Mouse (Mus musculus) ovary, postnatal 14 days (tissue): ENCODE measurements around the gene Hnrnpc.
A peak's percentile ranks its signal among the peaks of the same experiment; 100 is the strongest.

Experiments
- DNase-seq: peaks from one replicate; pipeline ENCODE4 v3.0.0; 2022; ENCODE audit warnings: low spot score

Gene Hnrnpc

GRCm38 (mm10) chr14:52103856-52104676 lies at the start of gene Hnrnpc:
Hnrnpc (minus strand) TSS chr14:52104028.
- peak; percentile 100 for DNase-seq

- no peak for DNase-seq
Observed at GRCm38 (mm10) chr14:52152613-52153012, 48.8 kb upstream of the Hnrnpc start.

- no peak for DNase-seq
Observed at GRCm38 (mm10) chr14:52152179-52152578, 48.4 kb upstream of the Hnrnpc start.

- DNase-seq, result no peak
Observed at GRCm38 (mm10) chr14:52149888-52150287, 46.1 kb upstream of the Hnrnpc start.

- DNase-seq, result no peak
Observed at GRCm38 (mm10) chr14:52146540-52146939, 42.7 kb upstream of the Hnrnpc start.

GRCm38 (mm10) chr14:52144165-52144564 lies 40.3 kb upstream of the Hnrnpc start:
- no peak for DNase-seq

GRCm38 (mm10) chr14:52141445-52142127 lies 37.8 kb upstream of the Hnrnpc start:
- DNase-seq, result no peak

GRCm38 (mm10) chr14:52140577-52141444 lies 37.0 kb upstream of the Hnrnpc start:
- DNase-seq, result no peak

- DNase-seq, result no peak
Observed at GRCm38 (mm10) chr14:52133584-52133983, 29.8 kb upstream of the Hnrnpc start.

- no peak for DNase-seq
Observed at GRCm38 (mm10) chr14:52124636-52125035, 20.8 kb upstream of the Hnrnpc start.

- peak; percentile 67 for DNase-seq
Observed at GRCm38 (mm10) chr14:52123918-52124317, 20.1 kb upstream of the Hnrnpc start.

GRCm38 (mm10) chr14:52120169-52120568 lies 16.3 kb upstream of the Hnrnpc start:
- no peak for DNase-seq

- DNase-seq, result peak; percentile 23
Observed at GRCm38 (mm10) chr14:52118823-52119608, 15.2 kb upstream of the Hnrnpc start.

- DNase-seq, result no peak
Observed at GRCm38 (mm10) chr14:52118456-52118822, 14.6 kb upstream of the Hnrnpc start.

GRCm38 (mm10) chr14:52117241-52117640 lies 13.4 kb upstream of the Hnrnpc start:
- no peak for DNase-seq

- DNase-seq, result no peak
Observed at GRCm38 (mm10) chr14:52114101-52114500, 10.3 kb upstream of the Hnrnpc start.

GRCm38 (mm10) chr14:52110346-52110745 lies 6.5 kb upstream of the Hnrnpc start, which contains the start of gene Rpgrip1:
Rpgrip1 (plus strand) TSS chr14:52110704.
- no peak for DNase-seq

- no peak for DNase-seq
Observed at GRCm38 (mm10) chr14:52108025-52108424, 4.2 kb upstream of the Hnrnpc start.

GRCm38 (mm10) chr14:52106741-52107140 lies 2.9 kb upstream of the Hnrnpc start:
- peak; percentile 27 for DNase-seq

GRCm38 (mm10) chr14:52105308-52105707 lies 1.5 kb upstream of the Hnrnpc start:
- no peak for DNase-seq

- DNase-seq, result no peak
Observed at GRCm38 (mm10) chr14:52104677-52105285, 953 bp upstream of the Hnrnpc start.
